Mouse (Mus musculus): ENCODE measurements at regions not wholly inside any gene's neighbourhood (a gene's known extent, or its start where the extent isn't known, plus 50 kb on each side); places are given as distances from the start of the nearest gene placed in this dataset.
"Not testable (repeated sequence)": the region's sequence is repeated elsewhere in the genome, so short reads cannot be mapped to it uniquely, and the experiment has no call there.

- DNase-seq = no peak
These were observed 122.4 kb downstream of the Phf3 start for GRCm38 (mm10) chr1:30751138-30751907.

- no peak for DNase-seq
These were observed 131.8 kb downstream of the Phf3 start for GRCm38 (mm10) chr1:30741955-30742354.

GRCm38 (mm10) chr1:30740831-30741230, 132.9 kb downstream of the Phf3 start:
- DNase-seq = peak; percentile 7

GRCm38 (mm10) chr1:30721519-30721918, 152.2 kb downstream of the Phf3 start:
- no peak for DNase-seq

GRCm38 (mm10) chr1:30720829-30721228, 152.9 kb downstream of the Phf3 start:
- no peak for DNase-seq

GRCm38 (mm10) chr1:30718578-30718977, 155.1 kb downstream of the Phf3 start:
- no peak for DNase-seq

- no peak for DNase-seq
These were observed 157.4 kb downstream of the Phf3 start for GRCm38 (mm10) chr1:30716346-30716745.

- no peak for DNase-seq
These were observed 172.6 kb downstream of the Phf3 start for GRCm38 (mm10) chr1:30701116-30701515.

- DNase-seq = no peak
These were observed 173.2 kb downstream of the Phf3 start for GRCm38 (mm10) chr1:30700399-30701081.

- DNase-seq = no peak
These were observed 177.4 kb downstream of the Phf3 start for GRCm38 (mm10) chr1:30696342-30696741.

GRCm38 (mm10) chr1:30685318-30685717, 188.4 kb downstream of the Phf3 start:
- DNase-seq = no peak

GRCm38 (mm10) chr1:30683889-30684288, 189.8 kb downstream of the Phf3 start:
- no peak for DNase-seq

GRCm38 (mm10) chr1:30639807-30640206, 233.9 kb downstream of the Phf3 start:
- DNase-seq = no peak

- DNase-seq = no peak
These were observed 241.0 kb downstream of the Phf3 start for GRCm38 (mm10) chr1:30632760-30633159.

- DNase-seq = not testable (repeated sequence)
These were observed 245.9 kb downstream of the Phf3 start for GRCm38 (mm10) chr1:30627796-30628195.

GRCm38 (mm10) chr1:30595122-30595730, 278.5 kb downstream of the Phf3 start:
- DNase-seq = no peak

GRCm38 (mm10) chr1:30594036-30594435, 279.7 kb downstream of the Phf3 start:
- no peak for DNase-seq

- DNase-seq = no peak
These were observed 283.0 kb downstream of the Phf3 start for GRCm38 (mm10) chr1:30590721-30591120.

GRCm38 (mm10) chr1:30588885-30589284, 284.8 kb downstream of the Phf3 start:
- no peak for DNase-seq

- DNase-seq = no peak
These were observed 285.4 kb downstream of the Phf3 start for GRCm38 (mm10) chr1:30588336-30588735.

GRCm38 (mm10) chr1:30584806-30585205, 288.9 kb downstream of the Phf3 start:
- no peak for DNase-seq

GRCm38 (mm10) chr1:30583860-30584259, 289.9 kb downstream of the Phf3 start:
- DNase-seq = no peak

GRCm38 (mm10) chr1:30564757-30565156, 309.0 kb downstream of the Phf3 start:
- no peak for DNase-seq

- not testable (repeated sequence) for DNase-seq
These were observed 325.0 kb downstream of the Phf3 start for GRCm38 (mm10) chr1:30548761-30549160.
